Mouse (Mus musculus): ENCODE measurements around the gene Rtl3. TPM values are rescaled to one million over a fixed set of nuclear protein-coding genes. Genes with fewer than 3 reads are reported as not detected.

Gene Rtl3
- 1.2 and 1.6 TPM in 2 replicates for polyA plus RNA-seq (2012; rRNA removed)

DNA sequence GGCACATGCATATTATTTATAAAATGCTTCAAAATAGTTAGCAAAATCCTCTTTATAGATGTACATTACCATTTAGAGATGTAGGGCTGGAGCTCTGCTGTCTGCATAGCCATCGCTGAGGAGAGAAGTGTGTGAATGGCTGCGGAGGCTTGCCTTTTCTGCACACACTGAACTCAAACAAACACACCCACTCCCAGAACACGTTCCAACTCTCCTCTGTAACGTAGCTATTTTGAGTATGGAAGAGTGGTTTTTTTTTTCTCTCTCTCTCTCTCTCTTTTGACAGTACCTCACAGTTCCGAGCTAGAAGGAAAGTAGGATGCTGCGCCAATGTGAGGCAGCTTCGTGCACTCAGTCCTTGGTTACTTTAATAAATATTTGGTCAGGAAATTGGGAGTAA is at the start of gene Rtl3:
Gene Rtl3, minus strand, starts transcription at position 236 of the 400 bp plus-strand sequence.
- no peak for DNase-seq (ENCODE audit: low read depth)

DNA sequence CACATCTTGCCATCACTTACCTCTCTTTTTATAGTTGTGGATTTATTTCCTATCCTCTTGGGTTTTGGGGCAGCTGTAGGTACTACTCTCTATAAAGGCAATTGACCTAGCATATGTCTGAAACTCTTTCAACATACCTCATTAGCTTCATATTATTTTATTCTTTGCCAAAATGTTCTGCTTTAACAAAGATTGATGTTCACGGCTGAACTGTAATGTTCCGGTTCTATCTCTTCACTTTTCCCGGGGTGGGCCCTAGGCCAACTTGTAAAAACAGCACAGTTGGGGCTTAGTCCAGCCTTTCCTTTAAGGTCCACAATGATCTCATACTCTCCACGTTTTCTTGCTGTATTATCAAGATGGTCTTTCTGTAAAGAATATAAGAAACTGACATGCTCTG is 31.9 kb upstream of the Rtl3 start:
- no peak for DNase-seq (ENCODE audit: low read depth)

DNA sequence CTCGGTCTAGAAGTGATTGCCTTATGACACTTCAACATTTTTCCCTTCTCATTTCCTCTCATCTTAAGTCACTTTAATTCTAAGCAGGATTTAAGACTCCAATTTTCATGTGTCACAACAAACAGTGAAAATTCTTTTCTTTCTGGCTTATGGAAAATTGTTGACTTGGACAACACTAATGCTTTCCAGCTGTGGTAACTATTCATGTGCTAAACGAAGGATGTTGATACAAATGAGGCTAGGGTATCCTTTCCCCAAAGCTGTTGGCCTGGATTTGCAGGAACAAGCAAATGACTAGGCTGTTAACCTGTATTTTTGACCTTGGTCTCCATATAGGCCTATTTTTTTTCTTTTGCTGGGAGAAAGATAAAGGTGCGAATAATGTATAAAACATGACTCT is 31.4 kb upstream of the Rtl3 start:
- no peak for DNase-seq (ENCODE audit: low read depth)

DNA sequence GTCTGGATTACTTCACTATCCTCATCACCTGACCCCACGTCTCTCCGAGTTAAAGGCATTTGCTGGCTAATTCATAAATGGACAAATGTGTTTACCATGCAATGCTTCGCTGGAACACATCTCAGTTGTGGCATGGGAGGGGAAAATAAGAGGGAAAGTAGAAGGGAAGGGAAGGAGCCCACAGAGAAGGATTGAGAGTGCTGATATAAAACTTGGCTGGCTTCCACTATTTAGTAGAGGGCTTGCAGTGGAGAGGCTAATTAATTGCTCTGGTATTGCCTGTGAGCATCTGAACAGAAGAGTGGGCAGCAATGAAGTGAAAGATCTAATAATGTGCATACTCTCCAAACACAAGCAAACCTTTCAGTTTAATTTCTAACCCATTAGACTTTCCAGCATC is 31.0 kb upstream of the Rtl3 start:
- DNase-seq (ENCODE audit: low read depth) = no peak

DNA sequence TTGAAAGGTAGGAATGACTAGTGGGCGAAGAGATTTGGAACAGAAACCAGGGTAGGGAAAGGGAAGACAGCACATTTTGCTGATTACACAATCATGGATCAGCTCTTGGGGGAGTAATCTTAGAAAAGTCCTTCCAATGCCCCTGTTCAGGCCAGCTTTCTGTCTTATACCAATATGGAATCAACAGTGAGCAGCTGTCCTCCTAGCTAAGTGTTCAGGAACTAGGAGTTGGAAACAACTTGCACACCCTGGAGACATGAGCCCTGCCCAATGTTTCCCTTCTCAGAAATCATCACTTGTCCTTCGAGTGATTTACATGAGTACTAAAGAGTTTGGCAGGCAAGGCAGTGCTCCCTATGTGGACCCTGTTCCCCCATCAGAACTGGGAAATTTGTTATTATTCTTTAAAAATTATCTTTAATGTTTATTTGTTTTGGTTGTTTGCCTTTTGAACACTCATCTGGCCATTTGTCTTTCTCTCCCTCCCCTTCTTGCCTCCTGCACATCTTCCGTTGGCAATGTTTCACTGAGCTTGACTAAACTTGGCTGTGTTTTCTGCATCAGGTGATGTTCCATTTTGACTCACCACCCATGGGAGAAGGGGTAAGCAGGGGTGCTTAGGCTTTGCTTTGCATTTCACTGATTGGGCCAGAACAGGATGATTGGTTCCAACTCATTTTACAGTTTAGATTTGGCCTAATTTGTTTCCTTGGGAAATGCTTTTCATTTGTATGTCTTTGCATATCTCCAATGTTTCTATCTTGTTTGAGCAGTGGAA is 13.3 kb upstream of the Rtl3 start:
- DNase-seq (ENCODE audit: low read depth) = no peak

DNA sequence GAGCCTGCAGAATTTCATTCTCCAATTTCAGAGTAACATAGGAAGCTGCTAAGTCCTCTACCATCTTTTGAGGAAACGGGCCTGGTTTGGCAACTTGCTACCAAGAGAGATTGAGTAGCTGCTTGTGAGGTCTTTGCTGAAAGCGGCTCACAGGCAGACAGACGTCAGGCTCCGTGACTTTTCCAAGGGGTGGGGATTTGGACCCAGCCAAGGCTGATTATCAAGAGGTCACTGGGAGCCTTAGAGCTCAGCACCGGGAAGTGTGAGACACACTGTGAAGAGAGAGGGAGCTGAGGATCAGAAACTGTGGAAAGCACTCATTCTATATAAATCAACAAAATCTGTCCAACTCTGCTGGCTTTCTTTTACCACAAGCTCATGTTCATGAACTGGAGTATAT is 853 bp downstream of the Rtl3 start:
- DNase-seq (ENCODE audit: low read depth) = no peak

DNA sequence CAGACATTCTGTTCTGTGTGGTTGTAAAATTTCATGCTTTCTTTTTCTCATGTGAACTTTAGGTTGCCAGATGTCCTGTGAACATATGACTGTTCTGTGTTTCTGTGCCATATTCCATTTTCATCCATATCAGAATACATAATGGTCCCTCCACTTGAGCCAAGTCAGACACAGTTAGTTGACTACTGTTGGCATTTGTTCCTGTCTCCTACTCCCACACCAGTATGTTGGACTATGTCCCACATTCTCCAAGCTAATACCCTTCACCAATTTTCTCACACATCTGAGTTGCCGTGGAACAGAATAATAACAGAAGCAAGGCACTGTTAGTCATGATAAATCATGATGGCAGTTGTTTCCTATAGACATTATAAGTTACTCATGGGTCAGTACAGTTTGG is 9.9 kb downstream of the Rtl3 start:
- DNase-seq (ENCODE audit: low read depth) = no peak

DNA sequence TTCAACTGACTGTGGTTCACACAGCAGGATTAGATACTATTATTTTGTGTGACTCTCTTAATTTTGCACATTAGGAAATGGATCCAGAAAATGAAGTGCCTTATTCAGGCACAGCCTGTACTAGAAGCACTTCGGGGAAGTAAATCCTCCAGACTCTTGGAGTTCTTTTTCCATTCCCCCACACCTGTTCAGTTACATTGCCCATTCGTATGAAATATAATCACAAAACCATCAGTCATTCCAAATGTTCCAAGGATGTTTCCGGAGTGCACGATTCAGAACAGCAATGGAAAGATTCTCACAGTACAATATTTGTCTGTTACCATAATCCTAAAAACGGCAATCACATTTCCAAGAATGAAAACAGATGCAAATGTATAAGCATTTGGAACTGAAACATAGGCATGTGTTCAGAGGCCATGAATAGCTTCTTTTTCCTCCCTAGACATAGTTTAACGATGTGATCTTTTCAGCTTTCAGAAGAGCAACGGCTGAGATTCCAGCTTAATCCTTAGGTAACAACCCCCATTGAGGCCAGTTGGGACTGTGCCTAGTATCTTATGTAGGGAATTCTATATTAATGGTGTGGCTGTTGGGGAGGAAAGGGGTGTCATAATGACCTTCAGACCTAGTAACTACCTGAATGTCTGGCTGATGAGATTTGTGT is 30.8 kb downstream of the Rtl3 start:
- DNase-seq (ENCODE audit: low read depth) = no peak

DNA sequence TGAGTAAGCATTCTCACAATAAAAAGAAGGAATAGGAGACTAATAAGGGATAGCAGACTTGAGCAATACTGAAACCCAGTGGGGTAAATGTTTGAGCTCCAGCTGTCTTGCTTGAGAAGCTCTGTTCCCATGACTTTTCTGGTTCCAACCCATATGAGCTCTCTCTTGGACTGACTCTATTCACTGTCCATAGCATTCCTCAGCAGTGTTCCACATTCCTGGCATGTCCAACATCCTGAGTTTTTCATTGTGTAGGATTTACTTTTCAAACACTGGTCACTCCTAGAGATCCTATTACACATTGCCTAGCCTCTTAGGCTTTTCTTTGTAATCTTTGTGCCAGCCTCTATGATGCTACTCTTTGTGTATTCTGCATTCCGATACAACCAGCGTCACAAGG is 36.1 kb downstream of the Rtl3 start:
- DNase-seq (ENCODE audit: low read depth) = no peak

DNA sequence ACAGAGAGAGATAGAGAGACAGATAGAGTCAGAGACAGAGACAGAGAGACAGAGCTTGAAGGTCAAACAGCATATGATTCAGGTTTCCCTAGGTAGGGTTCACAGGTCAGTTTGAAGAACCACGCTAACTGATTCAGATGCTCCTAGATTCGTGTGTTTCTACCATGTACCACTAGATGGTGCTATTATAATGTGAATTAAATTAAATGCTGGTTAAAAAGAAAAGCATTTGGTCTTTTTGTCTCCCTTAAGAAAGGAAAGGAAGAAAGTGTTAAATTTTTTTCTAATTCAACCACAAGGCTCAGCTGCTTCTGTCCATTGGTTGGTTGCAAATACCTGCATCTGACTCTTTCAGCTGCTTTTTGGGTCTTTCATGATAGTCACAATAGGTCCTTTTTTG is 45.8 kb downstream of the Rtl3 start:
- DNase-seq (ENCODE audit: low read depth) = no peak

Other genes with a start within 250 kb of the Rtl3 start
- gene Cysltr1, start 237.0 kb downstream of the Rtl3 start, polyA plus RNA-seq (2012; rRNA removed) = 1.2 and 2.6 TPM in 2 replicates
- 0.97 and 1.1 TPM in 2 replicates for gene Lpar4, start 80.0 kb upstream of the Rtl3 start, polyA plus RNA-seq (2012; rRNA removed)
- 0.42 and 0.44 TPM in 2 replicates for gene P2ry10, start 247.8 kb upstream of the Rtl3 start, polyA plus RNA-seq (2012; rRNA removed)

Data from gonadal fat pad, adult 2 months (tissue).